Mouse (Mus musculus): ENCODE data around the gene Sox6. TPM values are rescaled to one million over a fixed set of nuclear protein-coding genes. Genes with fewer than 3 reads are reported as not detected.
A peak's percentile ranks its signal among the peaks of the same experiment; 100 is the strongest.

Sox6 gene
- polyA plus RNA-seq, 1 experiment from 2014 or later, result 31.7 TPM

- H3K4me3 ChIP-seq, result peak overlapping the region; percentile 51
- H3K36me3 ChIP-seq, result no peaks in the 10 kb centered on the region
- H3K9me3 ChIP-seq, result no peaks in the 10 kb centered on the region
- H3K9ac ChIP-seq, result peak overlapping the region; percentile 49
- H3K27me3 ChIP-seq, result peaks cover 63% of the 10 kb centered on the region
- H3K4me2 ChIP-seq, result peak overlapping the region; percentile 98
- peak overlapping the region; percentile 75 for H3K27ac ChIP-seq (replicated peaks)
- WGBS, result under 1% methylated on average over 51 of the region's 54 CpGs
- H3K4me1 ChIP-seq (replicated peaks), result peaks cover 41% of the 10 kb centered on the region
- ATAC-seq (ENCODE audit: low FRiP score, low read depth), result peak; percentile 47; the same call in 1 of the 2 replicates
These were observed 5.0 kb downstream of the Sox6 start for GRCm38 (mm10) chr7:116033371-116034241.

GRCm38 (mm10) chr7:116032596-116033307 lies 5.8 kb downstream of the Sox6 start:
- peaks cover 54% of the 10 kb centered on the region for H3K27me3 ChIP-seq
- under 1% methylated on average over 11 of the region's 11 CpGs for WGBS
- H3K4me3 ChIP-seq, result peak overlapping the region; percentile 51
- no peaks in the 10 kb centered on the region for H3K36me3 ChIP-seq
- peak overlapping the region; percentile 47; the same call in 1 of the 2 replicates for H3K9ac ChIP-seq
- peak; percentile 37; the same call in 1 of the 2 replicates for ATAC-seq (ENCODE audit: low FRiP score, low read depth)
- peak overlapping the region; percentile 77 for H3K27ac ChIP-seq (replicated peaks)
- H3K9me3 ChIP-seq, result no peaks in the 10 kb centered on the region
- H3K4me1 ChIP-seq (replicated peaks), result peaks cover 39% of the 10 kb centered on the region
- H3K4me2 ChIP-seq, result peak overlapping the region; percentile 98

- peak overlapping the region; percentile 51 for H3K4me3 ChIP-seq
- H3K9me3 ChIP-seq, result no peaks in the 10 kb centered on the region
- no peaks in the 10 kb centered on the region for H3K36me3 ChIP-seq
- peak overlapping the region; percentile 77 for H3K27ac ChIP-seq (replicated peaks)
- H3K27me3 ChIP-seq, result peaks cover 53% of the 10 kb centered on the region
- peak overlapping the region; percentile 47 for H3K9ac ChIP-seq
- peak overlapping the region; percentile 98 for H3K4me2 ChIP-seq
- peaks cover 39% of the 10 kb centered on the region for H3K4me1 ChIP-seq (replicated peaks)
- no peak for ATAC-seq (ENCODE audit: low FRiP score, low read depth)
- under 1% methylated on average over 65 of the region's 65 CpGs for WGBS
These were observed 6.6 kb downstream of the Sox6 start for GRCm38 (mm10) chr7:116031718-116032595.

- H3K9me3 ChIP-seq, result no peaks in the 10 kb centered on the region
- peak overlapping the region; percentile 98 for H3K4me2 ChIP-seq
- peak overlapping the region; percentile 47 for H3K9ac ChIP-seq
- under 1% methylated on average over 14 of the region's 14 CpGs for WGBS
- no peaks in the 10 kb centered on the region for H3K36me3 ChIP-seq
- H3K27ac ChIP-seq (replicated peaks), result peak overlapping the region; percentile 77
- H3K4me3 ChIP-seq, result peak overlapping the region; percentile 51
- ATAC-seq (ENCODE audit: low FRiP score, low read depth), result no peak
- peaks cover 47% of the 10 kb centered on the region for H3K27me3 ChIP-seq
- peaks cover 39% of the 10 kb centered on the region for H3K4me1 ChIP-seq (replicated peaks)
These were observed 7.2 kb downstream of the Sox6 start for GRCm38 (mm10) chr7:116031388-116031717.

GRCm38 (mm10) chr7:116030597-116031387 lies 7.8 kb downstream of the Sox6 start:
- no peaks in the 10 kb centered on the region for H3K36me3 ChIP-seq
- no peak; the same call in 1 of the 2 replicates for ATAC-seq (ENCODE audit: low FRiP score, low read depth)
- H3K4me1 ChIP-seq (replicated peaks), result peaks cover 39% of the 10 kb centered on the region
- peak overlapping the region; percentile 51 for H3K4me3 ChIP-seq
- H3K9me3 ChIP-seq, result no peaks in the 10 kb centered on the region
- WGBS, result 13% methylated on average over 26 of the region's 26 CpGs
- H3K4me2 ChIP-seq, result peak overlapping the region; percentile 98
- H3K27me3 ChIP-seq, result peaks cover 42% of the 10 kb centered on the region
- peak overlapping the region; percentile 47 for H3K9ac ChIP-seq
- H3K27ac ChIP-seq (replicated peaks), result peak overlapping the region; percentile 77

GRCm38 (mm10) chr7:116029991-116030390 lies 8.6 kb downstream of the Sox6 start:
- Histone ChIP-seq H3K36me3 (no peaks in the 10 kb centered on the region), H3K27me3 (peaks cover 35% of the 10 kb centered on the region), H3K4me3 (peak overlapping the region; percentile 51; the same call in 1 of the 2 replicates), H3K9ac (no peak overlapping the region), H3K4me1 (replicated peaks) (peaks cover 38% of the 10 kb centered on the region), H3K4me2 (peak overlapping the region; percentile 98), H3K9me3 (no peaks in the 10 kb centered on the region), H3K27ac (replicated peaks) (peak overlapping the region; percentile 77)
- WGBS, result 43% methylated on average over 3 of the region's 3 CpGs
- no peak for ATAC-seq (ENCODE audit: low FRiP score, low read depth)

- Histone ChIP-seq H3K4me3 (no peak overlapping the region), H3K27me3 (no peaks in the 10 kb centered on the region), H3K36me3 (no peaks in the 10 kb centered on the region), H3K4me2 (no peak overlapping the region), H3K9ac (no peak overlapping the region), H3K4me1 (replicated peaks) (no peaks in the 10 kb centered on the region), H3K9me3 (no peaks in the 10 kb centered on the region), H3K27ac (replicated peaks) (no peak overlapping the region)
- ATAC-seq (ENCODE audit: low FRiP score, low read depth), result no peak
- 92% methylated on average over 4 of the region's 4 CpGs for WGBS
These were observed 35.9 kb downstream of the Sox6 start for GRCm38 (mm10) chr7:116002726-116003125.

GRCm38 (mm10) chr7:115988109-115988779 lies 50.4 kb downstream of the Sox6 start:
- H3K36me3 ChIP-seq, result no peaks in the 10 kb centered on the region
- H3K4me1 ChIP-seq (replicated peaks), result no peaks in the 10 kb centered on the region
- H3K27ac ChIP-seq (replicated peaks), result no peak overlapping the region
- WGBS, result 95% methylated on average over 2 of the region's 2 CpGs
- H3K9ac ChIP-seq, result no peak overlapping the region
- no peaks in the 10 kb centered on the region for H3K27me3 ChIP-seq
- H3K4me3 ChIP-seq, result no peak overlapping the region
- H3K9me3 ChIP-seq, result no peaks in the 10 kb centered on the region
- H3K4me2 ChIP-seq, result no peak overlapping the region
- ATAC-seq (ENCODE audit: low FRiP score, low read depth), result no peak

GRCm38 (mm10) chr7:115985716-115986115 lies 52.9 kb downstream of the Sox6 start:
- Histone ChIP-seq H3K36me3 (no peaks in the 10 kb centered on the region), H3K4me2 (no peak overlapping the region), H3K9me3 (no peaks in the 10 kb centered on the region), H3K4me3 (no peak overlapping the region), H3K9ac (no peak overlapping the region), H3K27me3 (no peaks in the 10 kb centered on the region), H3K27ac (replicated peaks) (no peak overlapping the region), H3K4me1 (replicated peaks) (no peaks in the 10 kb centered on the region)
- WGBS, result 80% methylated on average over 6 of the region's 6 CpGs
- ATAC-seq (ENCODE audit: low FRiP score, low read depth), result no peak

- Histone ChIP-seq H3K27me3 (no peaks in the 10 kb centered on the region), H3K27ac (replicated peaks) (no peak overlapping the region), H3K36me3 (no peaks in the 10 kb centered on the region), H3K4me1 (replicated peaks) (no peaks in the 10 kb centered on the region), H3K4me2 (no peak overlapping the region), H3K4me3 (no peak overlapping the region), H3K9me3 (no peaks in the 10 kb centered on the region), H3K9ac (no peak overlapping the region)
- 97% methylated on average over 3 of the region's 3 CpGs for WGBS
- ATAC-seq (ENCODE audit: low FRiP score, low read depth), result no peak
These were observed 54.5 kb downstream of the Sox6 start for GRCm38 (mm10) chr7:115984076-115984475.

All from hindbrain, embryonic 15.5 days (tissue).